10 mouse cellular contexts compared by ENCODE assay signal in genomic region chr10:80190491-80191051, GRCm38 (mm10). TPM values are rescaled to one million over a fixed set of nuclear protein-coding genes. Genes with fewer than 3 reads are reported as not detected.
A peak's percentile ranks its signal among the peaks of the same experiment; 100 is the strongest.
DNase-seq lines count a peak whose midpoint lies in the region; ATAC-seq and TF ChIP-seq lines count a peak whose summit lies in the region.
"Had no signal": no experiment of that assay in that cellular context is flagged by ENCODE, and none has a peak within 500 bp of the region (broad histone marks: within the 10 kb centered on the region; RNA-seq: fewer than 3 reads in every experiment).

No protein-coding gene starts in this region.

- no peak for TF ChIP-seq CTCF in lung, postnatal 0 days (IDR thresholded peaks at IDR 0.05)

- H3K9me3 ChIP-seq in forebrain, embryonic 14.5 days (replicated peaks; ENCODE audit: control insufficient read depth, low read length): no peaks in the 10 kb centered on the region
- no peaks in the 10 kb centered on the region for H3K9me3 ChIP-seq in kidney, embryonic 14.5 days (ENCODE audit: control insufficient read depth, low read length)
- no peaks in the 10 kb centered on the region for H3K9me3 ChIP-seq in lung, postnatal 0 days (ENCODE audit: low read length)
- H3K9me3 ChIP-seq in stomach, embryonic 14.5 days (ENCODE audit: control insufficient read depth, low read depth, low read length): no peaks in the 10 kb centered on the region
- H3K9me3 ChIP-seq: G1E had no signal

- H3K4me3 ChIP-seq in forebrain, embryonic 14.5 days (ENCODE audit: low read depth, low read length): peak overlapping the region; percentile 42
- H3K4me3 ChIP-seq in kidney, embryonic 14.5 days (ENCODE audit: low read length): peak overlapping the region; percentile 40
- peak overlapping the region; percentile 37 for H3K4me3 ChIP-seq in lung, postnatal 0 days (ENCODE audit: low read depth, low read length)
- H3K4me3 ChIP-seq in stomach, embryonic 14.5 days (ENCODE audit: low read depth, low read length): peak overlapping the region; percentile 37

- intact Hi-C loops in gastrocnemius, postnatal 14 days (cut with DNase I; ENCODE audit: low total_unique reads): no loop called here

- H3K27me3 ChIP-seq in forebrain, embryonic 14.5 days (replicated peaks; ENCODE audit: control insufficient read depth, insufficient read depth, low read length): no peaks in the 10 kb centered on the region
- peaks cover 34% of the 10 kb centered on the region for H3K27me3 ChIP-seq in kidney, embryonic 14.5 days (ENCODE audit: control insufficient read depth, insufficient read depth, low read length)
- peaks cover 20% of the 10 kb centered on the region for H3K27me3 ChIP-seq in lung, postnatal 0 days (replicated peaks; ENCODE audit: insufficient read depth, low read length)
- peaks cover 14% of the 10 kb centered on the region for H3K27me3 ChIP-seq in stomach, embryonic 14.5 days (ENCODE audit: control insufficient read depth, insufficient read depth, low read length)

- peaks cover 9% of the 10 kb centered on the region for H3K4me1 ChIP-seq in forebrain, embryonic 14.5 days (ENCODE audit: control insufficient read depth, insufficient read depth, low read length)
- peaks cover 8% of the 10 kb centered on the region; the same call in 1 of the 2 replicates for H3K4me1 ChIP-seq in kidney, embryonic 14.5 days (ENCODE audit: control insufficient read depth, insufficient read depth, low read length)
- no peaks in the 10 kb centered on the region; the same call in 1 of the 2 replicates for H3K4me1 ChIP-seq in lung, postnatal 0 days (ENCODE audit: insufficient read depth, low read depth, low read length)
- H3K4me1 ChIP-seq in stomach, embryonic 14.5 days (ENCODE audit: control insufficient read depth, insufficient read depth, low read length): peaks cover 10% of the 10 kb centered on the region; the same call in 1 of the 2 replicates

- DNase-seq in gastrocnemius, postnatal 14 days: peak; percentile 54
- no peak for DNase-seq in gastrocnemius, postnatal 25 days
- peak; percentile 68 for DNase-seq in adrenal gland, postnatal 10 days
- peak; percentile 71 for DNase-seq in forebrain, embryonic 14.5 days (ENCODE audit: low spot score)
- DNase-seq in lung, postnatal 0 days (ENCODE audit: low spot score): peak; percentile 51

- peak; percentile 74 for ATAC-seq in forebrain, embryonic 14.5 days
- ATAC-seq in kidney, embryonic 14.5 days (ENCODE audit: low FRiP score, low TSS enrichment): peak; percentile 47
- peak; percentile 73 for ATAC-seq in lung, postnatal 0 days
- ATAC-seq in stomach, embryonic 14.5 days (ENCODE audit: insufficient number of reproducible peaks, insufficient read depth, low FRiP score, low read depth): peak; percentile 20; the same call in 1 of the 2 replicates
- no peak for ATAC-seq in CD4-positive, CD25-positive, alpha-beta regulatory T cell, adult 4 months

- H3K36me3 ChIP-seq in forebrain, embryonic 14.5 days (ENCODE audit: control insufficient read depth, insufficient read depth, low read length): peaks cover 29% of the 10 kb centered on the region
- H3K36me3 ChIP-seq in kidney, embryonic 14.5 days (ENCODE audit: control insufficient read depth, insufficient read depth, low read length): peaks cover 15% of the 10 kb centered on the region; the same call in 1 of the 2 replicates
- H3K36me3 ChIP-seq in lung, postnatal 0 days (ENCODE audit: insufficient read depth, low read length): no peaks in the 10 kb centered on the region
- H3K36me3 ChIP-seq in stomach, embryonic 14.5 days (ENCODE audit: control insufficient read depth, insufficient read depth, low read length): peaks cover 17% of the 10 kb centered on the region; the same call in 1 of the 2 replicates
- H3K36me3 ChIP-seq: G1E had no signal

- WGBS in forebrain, embryonic 14.5 days: under 1% methylated on average over 48 of the region's 48 CpGs
- WGBS in kidney, embryonic 14.5 days: under 1% methylated on average over 48 of the region's 48 CpGs
- WGBS in lung, postnatal 0 days: under 1% methylated on average over 47 of the region's 48 CpGs
- under 1% methylated on average over 46 of the region's 48 CpGs for WGBS in stomach, embryonic 14.5 days

- no peak for TF ChIP-seq EP300 in lung, postnatal 0 days (IDR thresholded peaks at IDR 0.05)

- peak overlapping the region; percentile 86 for H3K27ac ChIP-seq in forebrain, embryonic 14.5 days (ENCODE audit: low read depth, low read length)
- no peak overlapping the region for H3K27ac ChIP-seq in kidney, embryonic 14.5 days (ENCODE audit: low read depth, low read length)
- H3K27ac ChIP-seq in lung, postnatal 0 days (ENCODE audit: low read length): no peak overlapping the region
- H3K27ac ChIP-seq in stomach, embryonic 14.5 days (ENCODE audit: low read length): no peak overlapping the region

- H3K9ac ChIP-seq in forebrain, embryonic 14.5 days (ENCODE audit: low read length): peak overlapping the region; percentile 83
- peak overlapping the region; percentile 50 for H3K9ac ChIP-seq in kidney, embryonic 14.5 days (ENCODE audit: low read depth, low read length)
- H3K9ac ChIP-seq in lung, postnatal 0 days (replicated peaks; ENCODE audit: low read depth): no peak overlapping the region
- peak overlapping the region; percentile 30; the same call in 1 of the 2 replicates for H3K9ac ChIP-seq in stomach, embryonic 14.5 days (replicated peaks; ENCODE audit: low read depth, low read length)

- H3K4me2 ChIP-seq in forebrain, embryonic 14.5 days (ENCODE audit: low read length): peak overlapping the region; percentile 80
- H3K4me2 ChIP-seq in kidney, embryonic 14.5 days (replicated peaks; ENCODE audit: low read depth, low read length): peak overlapping the region; percentile 79
- H3K4me2 ChIP-seq in lung, postnatal 0 days (replicated peaks; ENCODE audit: low read depth, low read length): peak overlapping the region; percentile 64
- H3K4me2 ChIP-seq in stomach, embryonic 14.5 days (replicated peaks; ENCODE audit: low read depth, low read length): peak overlapping the region; percentile 61

RNA-seq across cellular contexts. Expression of gene Efna2, which starts 11.3 kb away (rescaled TPM):
- total RNA-seq in gastrocnemius, postnatal 14 days (2021): under 1 TPM; 0.58 to 0.98 TPM
- under 1 TPM; 0.26 to 0.54 TPM for total RNA-seq in gastrocnemius, postnatal 25 days (2021)
- 1 to 10 TPM; 3.3 to 4.5 TPM for total RNA-seq in adrenal gland, postnatal 10 days (2021)
- 14.5 and 20.6 TPM in 2 replicates for polyA plus RNA-seq in forebrain, embryonic 14.5 days (2014; fragmentation: Nextera tagmentation; extraction: Ambion mirVana)
- polyA plus RNA-seq in kidney, embryonic 14.5 days (2014; fragmentation: Nextera tagmentation; extraction: Ambion mirVana): 15.4 and 17.3 TPM in 2 replicates
- 5.1 and 6.9 TPM in 2 replicates for polyA plus RNA-seq in lung, postnatal 0 days (2015; fragmentation: Nextera tagmentation; extraction: Ambion mirVana)
- 12.2 and 12.5 TPM in 2 replicates for polyA plus RNA-seq in stomach, embryonic 14.5 days (2014; fragmentation: Nextera tagmentation; extraction: Ambion mirVana)
- under 1 TPM in 1 of 2 experiments, not detected in 1; 0.28 TPM for polyA plus RNA-seq in CD4-positive, CD25-positive, alpha-beta regulatory T cell, adult 4 months (2017; shearing (Covaris generic))
- total RNA-seq: G1E; hematopoietic stem cell, adult 5-6 weeks had no signal

RNA-seq across cellular contexts. Expression of gene 1600002K03Rik, which starts 17.8 kb away (rescaled TPM):
- total RNA-seq in gastrocnemius, postnatal 14 days (2021): 1 to 10 TPM; 3.3 to 4.2 TPM
- total RNA-seq in gastrocnemius, postnatal 25 days (2021): 1 to 10 TPM; 5.1 to 5.9 TPM
- total RNA-seq in adrenal gland, postnatal 10 days (2021): 1 to 10 TPM; 6.4 to 7.7 TPM
- 7.2 and 9.0 TPM in 2 replicates for polyA plus RNA-seq in forebrain, embryonic 14.5 days (2014; fragmentation: Nextera tagmentation; extraction: Ambion mirVana)
- 10.3 and 12.1 TPM in 2 replicates for polyA plus RNA-seq in kidney, embryonic 14.5 days (2014; fragmentation: Nextera tagmentation; extraction: Ambion mirVana)
- 10.4 and 11.7 TPM in 2 replicates for polyA plus RNA-seq in lung, postnatal 0 days (2015; fragmentation: Nextera tagmentation; extraction: Ambion mirVana)
- 12.5 and 13.9 TPM in 2 replicates for polyA plus RNA-seq in stomach, embryonic 14.5 days (2014; fragmentation: Nextera tagmentation; extraction: Ambion mirVana)
- 10 to 100 TPM; 21.6 to 23.5 TPM for polyA plus RNA-seq in CD4-positive, CD25-positive, alpha-beta regulatory T cell, adult 4 months (2017; shearing (Covaris generic))

RNA-seq across cellular contexts. Expression of gene Cirbp, which starts 24.8 kb away (rescaled TPM):
- total RNA-seq in gastrocnemius, postnatal 14 days (2021): 10 to 100 TPM; 41.4 to 41.5 TPM
- total RNA-seq in gastrocnemius, postnatal 25 days (2021): 10 to 100 TPM; 17.3 to 21.4 TPM
- 100 to 1,000 TPM; 102 to 168 TPM for total RNA-seq in adrenal gland, postnatal 10 days (2021)
- 239 and 266 TPM in 2 replicates for polyA plus RNA-seq in forebrain, embryonic 14.5 days (2014; fragmentation: Nextera tagmentation; extraction: Ambion mirVana)
- polyA plus RNA-seq in kidney, embryonic 14.5 days (2014; fragmentation: Nextera tagmentation; extraction: Ambion mirVana): 80.0 and 104 TPM in 2 replicates
- 203 and 305 TPM in 2 replicates for polyA plus RNA-seq in lung, postnatal 0 days (2015; fragmentation: Nextera tagmentation; extraction: Ambion mirVana)
- polyA plus RNA-seq in stomach, embryonic 14.5 days (2014; fragmentation: Nextera tagmentation; extraction: Ambion mirVana): 92.7 and 105 TPM in 2 replicates
- 100 to 1,000 TPM; 124 to 272 TPM for polyA plus RNA-seq in CD4-positive, CD25-positive, alpha-beta regulatory T cell, adult 4 months (2017; shearing (Covaris generic))

RNA-seq across cellular contexts. Expression of gene Mum1, which starts 35.7 kb away (rescaled TPM):
- 10 to 100 TPM; 15.2 to 19.4 TPM for total RNA-seq in gastrocnemius, postnatal 14 days (2021)
- total RNA-seq in gastrocnemius, postnatal 25 days (2021): 10 to 100 TPM; 14.5 to 14.8 TPM
- total RNA-seq in adrenal gland, postnatal 10 days (2021): 10 to 100 TPM; 26.5 to 39.2 TPM
- 39.6 and 42.4 TPM in 2 replicates for polyA plus RNA-seq in forebrain, embryonic 14.5 days (2014; fragmentation: Nextera tagmentation; extraction: Ambion mirVana)
- 64.4 and 65.1 TPM in 2 replicates for polyA plus RNA-seq in kidney, embryonic 14.5 days (2014; fragmentation: Nextera tagmentation; extraction: Ambion mirVana)
- polyA plus RNA-seq in lung, postnatal 0 days (2015; fragmentation: Nextera tagmentation; extraction: Ambion mirVana): 34.0 and 36.9 TPM in 2 replicates
- 59.7 and 65.6 TPM in 2 replicates for polyA plus RNA-seq in stomach, embryonic 14.5 days (2014; fragmentation: Nextera tagmentation; extraction: Ambion mirVana)
- 10 to 100 TPM; 73.3 to 96.9 TPM for polyA plus RNA-seq in CD4-positive, CD25-positive, alpha-beta regulatory T cell, adult 4 months (2017; shearing (Covaris generic))

RNA-seq across cellular contexts. Expression of gene Midn, which starts 42.5 kb away (rescaled TPM):
- 10 to 100 TPM; 40.3 to 43.6 TPM for total RNA-seq in gastrocnemius, postnatal 14 days (2021)
- total RNA-seq in gastrocnemius, postnatal 25 days (2021): 10 to 100 TPM; 33.7 to 34.8 TPM
- total RNA-seq in adrenal gland, postnatal 10 days (2021): 100 to 1,000 TPM; 106 to 127 TPM
- 67.0 and 73.6 TPM in 2 replicates for polyA plus RNA-seq in forebrain, embryonic 14.5 days (2014; fragmentation: Nextera tagmentation; extraction: Ambion mirVana)
- 42.3 and 46.2 TPM in 2 replicates for polyA plus RNA-seq in kidney, embryonic 14.5 days (2014; fragmentation: Nextera tagmentation; extraction: Ambion mirVana)
- 13.2 and 14.2 TPM in 2 replicates for polyA plus RNA-seq in lung, postnatal 0 days (2015; fragmentation: Nextera tagmentation; extraction: Ambion mirVana)
- 29.3 and 32.1 TPM in 2 replicates for polyA plus RNA-seq in stomach, embryonic 14.5 days (2014; fragmentation: Nextera tagmentation; extraction: Ambion mirVana)
- 1 to 10 TPM; 4.6 to 8.2 TPM for polyA plus RNA-seq in CD4-positive, CD25-positive, alpha-beta regulatory T cell, adult 4 months (2017; shearing (Covaris generic))
